Mouse (Mus musculus): ENCODE measurements around the gene Nrxn3. TPM values are rescaled to one million over a fixed set of nuclear protein-coding genes. Genes with fewer than 3 reads are reported as not detected.

Gene Nrxn3
- total RNA-seq, 2 experiments from 2014 or later = 0.23 TPM; not detected in 1

- intact Hi-C loops (cut with DNase I) = no loop called here
- no peak for DNase-seq
Measured at GRCm38 (mm10) chr12:89882617-89883370, 1160.1 kb downstream of the Nrxn3 start.

DNA sequence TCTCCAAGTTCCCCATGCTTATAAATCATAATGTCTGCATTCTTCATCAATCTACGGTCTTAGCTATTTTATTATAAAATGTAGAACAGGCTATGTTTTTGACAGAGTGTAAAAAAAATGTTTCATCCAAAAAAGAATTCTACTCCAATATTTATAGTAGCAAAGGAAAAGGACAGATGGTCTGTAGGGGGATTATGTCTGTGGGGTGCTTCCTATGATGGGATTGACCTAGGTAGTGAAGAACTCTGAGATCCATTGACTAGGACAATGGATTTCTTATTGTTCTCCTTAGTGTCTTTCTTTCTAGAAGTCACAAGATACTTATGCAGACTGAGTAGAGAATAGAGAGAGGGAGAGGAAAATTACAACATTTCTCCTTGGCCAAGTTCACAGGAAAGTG, 1161.9 kb downstream of the Nrxn3 start:
- DNase-seq = no peak
- intact Hi-C loops (cut with DNase I) = no loop called here

DNA sequence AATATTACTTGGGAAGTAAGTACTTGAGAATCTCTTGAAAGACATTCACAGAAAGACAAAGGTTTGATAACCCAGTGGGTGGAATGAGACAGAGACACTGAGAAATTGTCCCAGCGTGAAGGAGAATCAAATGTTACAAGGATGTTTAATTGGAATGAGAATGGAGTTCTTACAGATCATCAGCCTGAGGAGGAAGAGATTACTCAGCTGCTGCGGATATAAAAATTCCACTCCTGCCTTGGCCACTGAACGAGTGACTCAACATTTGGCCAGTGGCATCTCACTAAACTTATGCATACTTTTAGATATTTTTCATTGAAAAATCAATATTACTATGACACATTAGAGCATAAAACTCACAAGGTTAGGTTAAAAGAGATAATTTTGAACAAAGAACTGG, 1166.0 kb downstream of the Nrxn3 start:
- DNase-seq = no peak
- intact Hi-C loops (cut with DNase I) = no loop called here

- no peak for DNase-seq
- intact Hi-C loops (cut with DNase I) = no loop called here
Measured at GRCm38 (mm10) chr12:89896901-89897300, 1174.2 kb downstream of the Nrxn3 start.

GRCm38 (mm10) chr12:89909578-89909977, 1186.9 kb downstream of the Nrxn3 start:
- DNase-seq = no peak
- intact Hi-C loops (cut with DNase I) = no loop called here

- intact Hi-C loops (cut with DNase I) = no loop called here
- DNase-seq = no peak
Measured at GRCm38 (mm10) chr12:89918138-89918829, 1195.6 kb downstream of the Nrxn3 start.

DNA sequence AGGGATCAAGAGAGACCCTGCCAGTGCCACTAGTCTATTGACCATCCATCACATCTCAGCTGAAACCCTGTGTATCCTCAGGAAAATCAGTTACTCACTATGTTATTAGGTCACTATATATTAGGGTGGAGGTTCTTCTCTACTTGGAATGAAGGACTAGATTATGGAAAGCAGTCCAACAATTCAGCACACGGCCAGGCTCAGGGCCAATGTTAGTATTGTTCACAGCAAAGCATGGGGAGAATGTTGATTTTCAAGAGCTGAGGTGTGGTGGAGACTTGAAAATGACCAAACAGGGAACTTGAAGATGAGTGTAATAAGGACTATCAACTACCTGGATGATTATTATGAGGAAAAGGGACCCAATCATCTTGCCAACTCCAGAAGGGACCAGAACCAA, 1209.7 kb downstream of the Nrxn3 start:
- intact Hi-C loops (cut with DNase I) = no loop called here
- DNase-seq = no peak

DNA sequence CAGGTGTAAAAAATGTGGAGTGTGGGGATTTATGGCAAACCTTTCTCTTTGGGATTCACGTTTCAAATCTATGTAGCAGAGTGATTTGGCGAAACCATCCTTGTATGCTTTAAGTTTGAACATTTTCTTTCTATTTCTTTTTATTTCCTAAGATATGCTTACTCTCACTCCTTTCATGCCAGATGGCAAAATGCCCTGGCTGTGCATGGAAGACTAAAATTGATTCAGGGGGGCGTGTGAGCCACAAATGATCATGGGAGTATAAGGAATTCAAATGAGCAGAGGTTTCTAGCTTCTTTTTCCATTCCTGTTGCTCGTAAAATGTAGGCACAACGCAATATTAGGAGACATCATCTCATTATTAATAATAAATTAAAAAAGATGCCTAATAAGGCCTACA, 1211.0 kb downstream of the Nrxn3 start:
- intact Hi-C loops (cut with DNase I) = no loop called here
- no peak for DNase-seq

- no peak for DNase-seq
- intact Hi-C loops (cut with DNase I) = no loop called here
Measured at GRCm38 (mm10) chr12:89940746-89941145, 1218.1 kb downstream of the Nrxn3 start.

DNA sequence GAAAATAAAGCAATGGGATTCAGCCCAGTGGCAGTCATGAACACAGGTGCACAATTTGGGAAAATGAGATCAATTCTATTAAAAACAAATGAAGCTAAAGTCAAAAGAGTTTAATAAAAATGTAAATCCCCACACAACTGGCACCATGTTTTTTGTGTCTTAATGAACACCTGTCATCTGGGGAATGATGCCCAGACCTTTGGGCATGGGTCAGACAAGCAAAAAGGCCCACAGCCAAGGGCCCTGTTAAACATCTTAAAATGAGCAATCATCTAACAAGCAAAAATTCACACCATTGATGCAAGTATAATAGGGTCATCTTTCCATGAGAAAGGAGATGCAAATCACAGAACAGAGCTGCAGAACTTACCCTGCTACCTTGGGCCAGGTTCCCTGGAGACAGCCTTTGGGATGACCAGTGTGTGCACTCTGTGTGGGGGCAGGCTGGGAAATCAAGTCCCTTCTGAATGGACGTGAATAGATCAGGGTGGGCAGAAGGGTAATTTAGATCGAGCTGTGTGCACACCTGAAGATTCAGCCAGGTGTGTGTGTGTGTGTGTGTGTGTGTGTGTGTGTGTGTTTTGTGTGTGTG, 1223.3 kb downstream of the Nrxn3 start:
- no peak for DNase-seq
- intact Hi-C loops (cut with DNase I) = no loop called here

DNA sequence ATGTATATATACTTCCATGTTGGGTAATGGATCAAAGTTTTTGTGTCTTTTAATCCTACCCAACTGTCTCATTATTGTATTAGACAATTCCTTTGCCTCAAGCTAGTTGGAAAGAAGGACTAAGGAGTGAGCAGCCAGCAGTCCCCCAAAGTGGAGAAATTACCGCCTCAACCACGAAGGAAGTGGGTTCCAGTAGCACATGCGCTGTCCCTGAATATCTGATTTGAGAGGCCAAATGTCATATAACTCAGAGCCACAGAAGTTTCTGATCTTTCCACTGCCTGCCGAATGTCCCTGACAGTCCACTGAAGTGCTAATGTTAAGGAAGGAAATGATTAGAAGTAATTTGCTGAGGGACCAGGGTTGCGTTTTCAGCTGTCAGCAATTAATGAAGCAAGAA, 1223.8 kb downstream of the Nrxn3 start:
- intact Hi-C loops (cut with DNase I) = no loop called here

DNA sequence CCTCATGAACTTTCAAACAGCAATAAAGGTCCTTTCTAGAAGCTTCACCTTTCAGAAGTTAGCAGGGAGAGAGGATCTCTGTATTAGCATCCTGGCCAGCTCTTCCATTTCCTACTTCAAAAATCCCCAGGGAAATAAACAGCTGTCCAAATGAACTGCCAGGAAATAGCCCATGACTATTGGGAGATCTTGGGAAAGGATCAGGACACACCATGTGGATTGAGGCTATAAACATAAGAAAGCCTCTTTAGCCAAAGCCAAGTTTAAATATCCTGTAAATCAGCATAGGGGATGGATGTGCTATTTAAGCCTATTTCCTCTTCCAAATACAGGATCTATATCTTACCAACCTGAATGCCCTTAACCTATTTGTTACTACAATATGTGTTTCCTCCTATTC, 1230.6 kb downstream of the Nrxn3 start:
- DNase-seq = no peak

More for the DNA sequence above, 1223.8 kb downstream of the Nrxn3 start:
- DNase-seq = no peak

DNA sequence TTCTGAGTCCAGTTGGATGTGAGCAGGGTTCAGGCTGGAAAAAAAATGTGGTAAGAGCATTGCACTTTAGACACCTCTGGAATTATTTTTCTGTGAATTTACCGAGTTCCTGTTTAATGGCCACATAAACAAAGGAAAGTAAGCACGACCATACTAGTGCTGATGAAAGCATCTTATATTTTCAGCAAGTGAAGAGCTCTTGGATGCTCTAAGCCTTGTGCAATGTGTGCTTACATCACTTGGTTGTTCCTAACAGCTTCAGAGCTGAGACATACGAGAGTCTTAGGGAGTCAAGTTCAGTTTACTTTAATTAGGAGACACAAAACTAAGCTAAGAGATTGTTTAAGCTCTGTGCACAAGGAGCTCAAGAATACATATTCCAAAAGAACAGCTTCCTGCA, 1231.0 kb downstream of the Nrxn3 start:
- intact Hi-C loops (cut with DNase I) = no loop called here

More for the DNA sequence above, 1230.6 kb downstream of the Nrxn3 start:
- intact Hi-C loops (cut with DNase I) = no loop called here

DNA sequence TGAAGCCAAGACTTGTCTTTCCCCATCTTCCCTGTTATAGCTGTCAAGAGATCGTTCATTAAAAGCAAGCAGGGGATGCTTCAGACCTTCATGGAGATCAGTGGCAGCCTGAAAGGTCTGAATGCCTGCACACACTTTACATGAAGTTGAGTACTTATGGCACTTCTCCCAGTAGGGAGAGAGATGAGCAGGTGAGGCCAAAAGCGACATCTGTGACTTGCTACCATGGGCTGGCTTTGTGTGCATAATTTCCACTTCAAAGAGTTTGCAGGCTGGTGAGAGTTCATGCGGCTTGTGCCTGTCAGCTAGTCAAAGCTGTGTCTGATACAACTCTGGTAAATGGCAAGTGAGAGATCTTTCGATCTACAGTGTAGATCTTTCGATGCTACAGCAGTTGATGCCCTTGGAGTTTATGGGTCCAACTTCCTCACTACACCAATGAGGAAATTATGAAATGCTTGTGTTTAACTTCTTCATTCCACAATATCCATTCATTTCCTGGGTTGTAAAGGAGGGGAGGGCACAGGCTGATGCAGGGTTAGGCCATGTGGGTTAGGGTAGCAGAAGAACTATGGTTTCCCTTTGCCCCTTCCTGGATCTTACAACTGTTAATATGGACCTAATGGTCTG, 1231.9 kb downstream of the Nrxn3 start:
- intact Hi-C loops (cut with DNase I) = no loop called here
- no peak for DNase-seq

More for the DNA sequence above, 1231.0 kb downstream of the Nrxn3 start:
- no peak for DNase-seq

DNA sequence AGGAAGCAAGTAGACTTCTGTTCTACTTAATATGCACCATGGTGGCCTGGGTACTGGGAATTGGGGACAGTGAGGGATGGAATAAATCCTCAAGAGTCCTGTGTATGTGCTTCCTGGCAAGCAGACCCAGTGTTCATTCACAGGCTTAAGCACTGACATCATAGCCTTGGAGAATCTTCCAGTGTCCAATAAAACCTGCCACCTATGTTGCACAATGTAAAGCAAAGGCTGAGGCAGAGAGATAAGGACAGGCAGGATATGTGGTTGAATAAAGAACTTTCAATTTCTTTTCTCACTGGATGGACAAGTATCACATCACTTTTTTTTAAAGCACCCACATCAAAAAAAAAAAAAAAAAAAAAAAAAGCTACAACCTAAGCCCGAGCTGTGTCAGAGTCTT, 1240.4 kb downstream of the Nrxn3 start:
- intact Hi-C loops (cut with DNase I) = no loop called here
- no peak for DNase-seq

DNA sequence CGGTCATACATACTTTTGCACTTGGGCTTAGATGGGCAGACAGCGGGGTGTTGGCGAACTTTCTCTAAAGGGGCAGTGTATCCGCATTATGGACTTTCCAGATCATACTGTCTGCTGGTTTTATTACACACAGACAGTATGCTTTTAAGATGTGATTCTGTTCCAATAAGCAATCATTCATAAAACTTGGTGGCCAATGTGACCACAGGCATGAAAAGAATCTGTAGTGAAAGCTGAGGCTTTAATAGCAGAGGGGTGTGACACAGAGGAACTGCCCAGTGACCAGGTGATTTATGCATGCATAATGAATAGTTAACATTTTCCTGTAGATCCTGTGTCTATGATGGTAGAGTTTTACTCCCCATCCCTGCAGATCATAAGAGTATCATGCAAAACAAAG, 1254.0 kb downstream of the Nrxn3 start:
- intact Hi-C loops (cut with DNase I) = no loop called here
- DNase-seq = no peak

- no peak for DNase-seq
- intact Hi-C loops (cut with DNase I) = no loop called here
Measured at GRCm38 (mm10) chr12:89977479-89977878, 1254.8 kb downstream of the Nrxn3 start.

GRCm38 (mm10) chr12:89979190-89979589, 1256.5 kb downstream of the Nrxn3 start:
- DNase-seq = no peak
- intact Hi-C loops (cut with DNase I) = no loop called here

DNA sequence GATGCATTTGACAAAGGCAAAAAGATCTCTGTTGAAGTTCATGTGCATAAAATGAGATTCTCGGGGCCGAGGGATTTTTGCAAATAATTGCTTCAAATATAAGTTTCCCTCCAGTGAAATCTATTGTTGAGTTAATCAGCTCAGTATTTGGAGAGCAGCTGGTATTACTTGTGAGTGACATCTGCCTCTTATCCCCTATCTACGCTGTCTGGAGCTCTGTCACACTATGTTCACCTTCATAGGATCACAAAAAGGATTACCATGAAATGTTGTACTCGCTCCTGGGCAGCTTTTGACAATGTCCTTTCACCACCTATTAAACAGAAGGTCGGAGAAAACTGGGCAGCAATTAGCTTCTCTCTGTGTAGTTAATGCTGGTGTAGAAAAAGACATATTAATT, 1259.8 kb downstream of the Nrxn3 start:
- DNase-seq = no peak
- intact Hi-C loops (cut with DNase I) = no loop called here

DNA sequence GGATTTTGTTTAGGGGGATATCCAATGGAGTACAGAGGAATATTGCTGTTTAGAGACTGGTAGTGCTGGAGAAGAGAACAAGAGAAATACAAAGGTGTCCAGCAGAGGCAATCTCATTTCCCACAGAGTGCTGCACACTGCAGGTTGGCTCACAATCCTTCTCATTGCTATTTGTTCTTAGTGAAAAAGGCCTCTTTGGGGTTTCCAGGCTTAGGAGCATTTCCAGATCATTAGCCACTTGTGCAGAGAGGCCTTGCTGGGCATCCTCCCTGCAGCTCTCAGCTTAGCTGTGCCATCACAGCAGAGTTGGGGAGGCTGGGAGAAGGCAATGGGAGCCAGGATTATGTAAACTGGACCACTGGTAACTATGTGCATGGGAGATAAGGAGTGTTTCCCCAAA, 1260.7 kb downstream of the Nrxn3 start:
- intact Hi-C loops (cut with DNase I) = no loop called here
- DNase-seq = no peak

DNA sequence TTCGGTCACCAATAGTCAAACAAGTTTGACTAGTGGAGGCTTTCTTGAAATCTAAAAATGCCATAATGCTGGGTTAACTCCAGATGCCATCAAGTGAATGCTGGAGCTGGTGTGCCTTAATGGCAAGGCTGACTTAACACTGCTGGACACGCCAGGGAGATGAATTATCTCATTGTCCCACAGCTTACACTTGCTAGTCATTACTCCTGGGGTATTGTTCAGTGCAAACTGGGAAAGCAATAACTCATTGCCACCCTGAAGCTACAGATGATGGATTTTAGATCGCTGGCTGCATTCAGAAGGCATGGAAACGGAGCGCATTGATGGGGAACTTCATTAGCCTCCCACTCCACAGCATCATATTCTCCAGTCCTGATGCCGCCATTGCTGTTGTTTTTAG, 1263.5 kb downstream of the Nrxn3 start:
- no peak for DNase-seq
- intact Hi-C loops (cut with DNase I) = no loop called here

Data from gastrocnemius, postnatal 36 days (tissue).